ENCODE assay signal across 8 mouse cellular contexts in the genomic region with DNA sequence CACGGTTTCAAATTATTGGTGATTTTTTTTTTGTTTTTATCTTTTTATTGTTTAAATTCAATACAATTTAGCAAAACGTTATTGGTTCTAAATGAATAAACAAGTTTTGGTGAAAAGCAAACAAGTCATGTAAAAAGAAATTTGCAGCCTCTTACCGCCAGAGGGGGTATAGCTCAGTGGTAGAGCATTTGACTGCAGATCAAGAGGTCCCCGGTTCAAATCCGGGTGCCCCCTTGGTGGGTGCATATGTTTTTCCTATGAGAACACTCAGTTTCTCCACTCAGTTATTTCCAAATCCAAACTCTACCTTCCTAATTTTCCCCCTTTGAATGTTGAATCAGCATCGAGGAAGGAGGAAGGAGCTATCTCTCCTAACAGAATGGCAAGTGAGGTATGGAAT. TPM values are rescaled to one million over a fixed set of nuclear protein-coding genes. Genes with fewer than 3 reads are reported as not detected.
DNase-seq lines count a peak whose midpoint lies in the region; ATAC-seq and TF ChIP-seq lines count a peak whose summit lies in the region.

No protein-coding gene starts in this region.

- peak; percentile 48 for TF ChIP-seq CTCF in forebrain, postnatal 0 days (IDR thresholded peaks at IDR 0.05; ENCODE audit: low read depth)

- no peak overlapping the region for H3K4me2 ChIP-seq in forebrain, postnatal 0 days (ENCODE audit: low read depth)
- no peak overlapping the region for H3K4me2 ChIP-seq in forebrain, embryonic 16.5 days (ENCODE audit: low read length)
- no peak overlapping the region for H3K4me2 ChIP-seq in embryonic facial prominence, embryonic 11.5 days (ENCODE audit: low read depth, low read length)
- H3K4me2 ChIP-seq in myocyte (ENCODE audit: low read depth): no peak overlapping the region

- H3K79me2 ChIP-seq in myocyte (ENCODE audit: control insufficient read depth, insufficient read depth): peaks cover 16% of the 10 kb centered on the region

- H3K4me3 ChIP-seq in forebrain, postnatal 0 days (ENCODE audit: low read depth, low read length): no peak overlapping the region
- H3K4me3 ChIP-seq in forebrain, embryonic 16.5 days (replicated peaks; ENCODE audit: low read length): no peak overlapping the region
- H3K4me3 ChIP-seq in embryonic facial prominence, embryonic 11.5 days (ENCODE audit: low read depth, low read length): no peak overlapping the region
- no peak overlapping the region for H3K4me3 ChIP-seq in myocyte

- H3K27me3 ChIP-seq in forebrain, postnatal 0 days (ENCODE audit: insufficient read depth, low read length): no peaks in the 10 kb centered on the region
- H3K27me3 ChIP-seq in forebrain, embryonic 16.5 days (replicated peaks; ENCODE audit: control insufficient read depth, insufficient read depth, low read length): no peaks in the 10 kb centered on the region
- H3K27me3 ChIP-seq in embryonic facial prominence, embryonic 11.5 days (ENCODE audit: control insufficient read depth, insufficient read depth, low read length): no peaks in the 10 kb centered on the region
- H3K27me3 ChIP-seq in myocyte (ENCODE audit: control insufficient read depth, insufficient read depth, insufficient read length): no peaks in the 10 kb centered on the region

- no peaks in the 10 kb centered on the region for H3K36me3 ChIP-seq in forebrain, postnatal 0 days (ENCODE audit: insufficient read depth)
- H3K36me3 ChIP-seq in forebrain, embryonic 16.5 days (ENCODE audit: control insufficient read depth, insufficient read depth): no peaks in the 10 kb centered on the region
- no peaks in the 10 kb centered on the region for H3K36me3 ChIP-seq in embryonic facial prominence, embryonic 11.5 days (replicated peaks; ENCODE audit: control insufficient read depth, insufficient read depth, low read depth, low read length)
- no peaks in the 10 kb centered on the region for H3K36me3 ChIP-seq in myocyte (ENCODE audit: control insufficient read depth, insufficient read depth)

- no peak overlapping the region for H3K9ac ChIP-seq in forebrain, postnatal 0 days
- H3K9ac ChIP-seq in forebrain, embryonic 16.5 days (replicated peaks; ENCODE audit: low read depth, low read length): no peak overlapping the region
- H3K9ac ChIP-seq in embryonic facial prominence, embryonic 11.5 days (replicated peaks; ENCODE audit: low read length): no peak overlapping the region

- DNase-seq in forebrain, postnatal 0 days: peak; percentile 87
- DNase-seq in 3T3-L1 (ENCODE audit: low read depth, low spot score): peak; percentile 87
- DNase-seq in adrenal gland, postnatal 10 days: peak; percentile 82
- peak; percentile 78 for DNase-seq in embryonic facial prominence, embryonic 11.5 days (ENCODE audit: low spot score)
- DNase-seq in layer of hippocampus, postnatal 25 days (ENCODE audit: extremely low spot score in 1 of 2, low spot score in 1 of 2): peak; percentile 70 to 84
- DNase-seq in thymus, postnatal 10 days (ENCODE audit: low spot score in 2 of 2): peak; percentile 61 to 81

- H3K9me3 ChIP-seq in forebrain, postnatal 0 days (ENCODE audit: low read length): no peaks in the 10 kb centered on the region
- H3K9me3 ChIP-seq in forebrain, embryonic 16.5 days (ENCODE audit: control insufficient read depth, low read length): no peaks in the 10 kb centered on the region
- H3K9me3 ChIP-seq in embryonic facial prominence, embryonic 11.5 days (replicated peaks; ENCODE audit: control insufficient read depth, low read length): no peaks in the 10 kb centered on the region

- peaks cover 8% of the 10 kb centered on the region; the same call in 1 of the 2 replicates for H3K4me1 ChIP-seq in forebrain, postnatal 0 days (ENCODE audit: insufficient read depth)
- peaks cover 18% of the 10 kb centered on the region for H3K4me1 ChIP-seq in forebrain, embryonic 16.5 days (replicated peaks; ENCODE audit: control insufficient read depth, insufficient read depth, low read length)
- H3K4me1 ChIP-seq in embryonic facial prominence, embryonic 11.5 days (ENCODE audit: control insufficient read depth, insufficient read depth, low read length): peaks cover 6% of the 10 kb centered on the region; the same call in 1 of the 2 replicates

- no peak overlapping the region for H3ac ChIP-seq in myocyte (ENCODE audit: control insufficient read depth, insufficient read length)

- no peak for ATAC-seq in forebrain, postnatal 0 days
- ATAC-seq in forebrain, embryonic 16.5 days: no peak
- no peak for ATAC-seq in embryonic facial prominence, embryonic 11.5 days (replicated peaks; ENCODE audit: insufficient number of reproducible peaks, low FRiP score, low TSS enrichment, low read depth)

- TF ChIP-seq POLR2A in myocyte (IDR thresholded peaks at IDR 0.05; ENCODE audit: insufficient read length, low read depth): no peak

- H3K27ac ChIP-seq in forebrain, postnatal 0 days (ENCODE audit: low read depth, low read length): no peak overlapping the region
- H3K27ac ChIP-seq in forebrain, embryonic 16.5 days (ENCODE audit: low read length): no peak overlapping the region
- H3K27ac ChIP-seq in embryonic facial prominence, embryonic 11.5 days (replicated peaks; ENCODE audit: low read depth, low read length): no peak overlapping the region

- WGBS in forebrain, postnatal 0 days: 5% methylated on average over 6 of the region's 6 CpGs
- WGBS in forebrain, embryonic 16.5 days: 3% methylated on average over 6 of the region's 6 CpGs
- 5% methylated on average over 6 of the region's 6 CpGs for WGBS in embryonic facial prominence, embryonic 11.5 days

TF ChIP-seq in myocyte, 11 proteins besides CTCF, POLR2A, EP300 and RAD21:
- TF ChIP-seq MAX (IDR thresholded peaks at IDR 0.05; ENCODE audit: low read depth): no peak
- TF ChIP-seq TCF3 (IDR thresholded peaks at IDR 0.05; ENCODE audit: insufficient read length, low read depth): no peak
- no peak for TF ChIP-seq SRF (IDR thresholded peaks at IDR 0.05; ENCODE audit: control insufficient read depth, insufficient read length, low read depth)
- TF ChIP-seq CEBPB (IDR thresholded peaks at IDR 0.05; ENCODE audit: insufficient read depth, poor library complexity, severe bottlenecking): 0 out of 2 replicates have a peak, but pooled peaks have one; percentile 18
TF ChIP-seq in myocyte: peak in this region for 1.

RNA-seq across cellular contexts. Expression of gene Lasp1, which starts 1.9 kb away (rescaled TPM):
- 142 and 153 TPM in 2 replicates for total RNA-seq in forebrain, postnatal 0 days (2014; rRNA removed)
- 117 and 152 TPM in 2 replicates for polyA plus RNA-seq in forebrain, postnatal 0 days (2015; fragmentation: Nextera tagmentation; extraction: Ambion mirVana)
- 140 and 159 TPM in 2 replicates for polyA plus RNA-seq in forebrain, embryonic 16.5 days (2015; fragmentation: Nextera tagmentation; extraction: Ambion mirVana)
- total RNA-seq in adrenal gland, postnatal 10 days (2021): 100 to 1,000 TPM; 107 to 122 TPM
- polyA plus RNA-seq in embryonic facial prominence, embryonic 11.5 days (2014; fragmentation: Nextera tagmentation; extraction: Ambion mirVana): 62.6 and 67.8 TPM in 2 replicates
- total RNA-seq in layer of hippocampus, postnatal 25 days (2021): 100 to 1,000 TPM; 102 to 114 TPM
- 82.6 TPM for polyA plus RNA-seq in myocyte (2012; fragmentation: generic; extraction: Trizol)

RNA-seq across cellular contexts. Expression of gene Rpl23, which starts 14.7 kb away (rescaled TPM):
- total RNA-seq in forebrain, postnatal 0 days (2014; rRNA removed): 310 and 470 TPM in 2 replicates
- 346 and 490 TPM in 2 replicates for polyA plus RNA-seq in forebrain, postnatal 0 days (2015; fragmentation: Nextera tagmentation; extraction: Ambion mirVana)
- 298 and 306 TPM in 2 replicates for polyA plus RNA-seq in forebrain, embryonic 16.5 days (2015; fragmentation: Nextera tagmentation; extraction: Ambion mirVana)
- total RNA-seq in adrenal gland, postnatal 10 days (2021): 100 to 1,000 TPM; 958 to 975 TPM
- polyA plus RNA-seq in embryonic facial prominence, embryonic 11.5 days (2014; fragmentation: Nextera tagmentation; extraction: Ambion mirVana): 524 and 537 TPM in 2 replicates
- 100 to 1,000 TPM; 327 to 397 TPM for total RNA-seq in layer of hippocampus, postnatal 25 days (2021)
- polyA plus RNA-seq in myocyte (2012; fragmentation: generic; extraction: Trizol): 1,321 TPM

RNA-seq across cellular contexts. Expression of gene 1700001P01Rik, which starts 21.2 kb away (rescaled TPM):
- total RNA-seq in forebrain, postnatal 0 days (2014; rRNA removed): not detected in 2 replicates
- 0.27 and 0.33 TPM in 2 replicates for polyA plus RNA-seq in forebrain, postnatal 0 days (2015; fragmentation: Nextera tagmentation; extraction: Ambion mirVana)
- 0.57 and 0.85 TPM in 2 replicates for polyA plus RNA-seq in forebrain, embryonic 16.5 days (2015; fragmentation: Nextera tagmentation; extraction: Ambion mirVana)
- under 1 TPM in 1 of 2 experiments, not detected in 1; 0.51 TPM for total RNA-seq in adrenal gland, postnatal 10 days (2021)
- polyA plus RNA-seq in embryonic facial prominence, embryonic 11.5 days (2014; fragmentation: Nextera tagmentation; extraction: Ambion mirVana): not detected in 2 replicates
- total RNA-seq in layer of hippocampus, postnatal 25 days (2021): 1 to 10 TPM in 1 of 2 experiments, under 1 TPM in 1; 0.63 to 1.3 TPM
- polyA plus RNA-seq in myocyte (2012; fragmentation: generic; extraction: Trizol): 0.07 TPM

RNA-seq across cellular contexts. Expression of gene Cwc25, which starts 30.6 kb away (rescaled TPM):
- 15.2 and 15.5 TPM in 2 replicates for total RNA-seq in forebrain, postnatal 0 days (2014; rRNA removed)
- polyA plus RNA-seq in forebrain, postnatal 0 days (2015; fragmentation: Nextera tagmentation; extraction: Ambion mirVana): 7.8 and 11.8 TPM in 2 replicates
- 17.1 and 19.5 TPM in 2 replicates for polyA plus RNA-seq in forebrain, embryonic 16.5 days (2015; fragmentation: Nextera tagmentation; extraction: Ambion mirVana)
- 10 to 100 TPM; 19.9 to 20.0 TPM for total RNA-seq in adrenal gland, postnatal 10 days (2021)
- 12.9 and 13.1 TPM in 2 replicates for polyA plus RNA-seq in embryonic facial prominence, embryonic 11.5 days (2014; fragmentation: Nextera tagmentation; extraction: Ambion mirVana)
- 10 to 100 TPM; 19.2 to 20.6 TPM for total RNA-seq in layer of hippocampus, postnatal 25 days (2021)
- 8.9 TPM for polyA plus RNA-seq in myocyte (2012; fragmentation: generic; extraction: Trizol)

RNA-seq across cellular contexts. Expression of gene B230217C12Rik, which starts 43.7 kb away (rescaled TPM):
- total RNA-seq in forebrain, postnatal 0 days (2014; rRNA removed): 21.0 and 24.8 TPM in 2 replicates
- polyA plus RNA-seq in forebrain, postnatal 0 days (2015; fragmentation: Nextera tagmentation; extraction: Ambion mirVana): 28.6 and 31.5 TPM in 2 replicates
- polyA plus RNA-seq in forebrain, embryonic 16.5 days (2015; fragmentation: Nextera tagmentation; extraction: Ambion mirVana): 21.1 and 24.1 TPM in 2 replicates
- total RNA-seq in adrenal gland, postnatal 10 days (2021): 1 to 10 TPM; 2.0 to 3.1 TPM
- 15.4 and 20.0 TPM in 2 replicates for polyA plus RNA-seq in embryonic facial prominence, embryonic 11.5 days (2014; fragmentation: Nextera tagmentation; extraction: Ambion mirVana)
- 10 to 100 TPM; 66.2 to 71.6 TPM for total RNA-seq in layer of hippocampus, postnatal 25 days (2021)
- polyA plus RNA-seq in myocyte (2012; fragmentation: generic; extraction: Trizol): 1.9 TPM
